Mouse (Mus musculus): ENCODE data around the gene Polr2l.

Polr2l gene

DNA sequence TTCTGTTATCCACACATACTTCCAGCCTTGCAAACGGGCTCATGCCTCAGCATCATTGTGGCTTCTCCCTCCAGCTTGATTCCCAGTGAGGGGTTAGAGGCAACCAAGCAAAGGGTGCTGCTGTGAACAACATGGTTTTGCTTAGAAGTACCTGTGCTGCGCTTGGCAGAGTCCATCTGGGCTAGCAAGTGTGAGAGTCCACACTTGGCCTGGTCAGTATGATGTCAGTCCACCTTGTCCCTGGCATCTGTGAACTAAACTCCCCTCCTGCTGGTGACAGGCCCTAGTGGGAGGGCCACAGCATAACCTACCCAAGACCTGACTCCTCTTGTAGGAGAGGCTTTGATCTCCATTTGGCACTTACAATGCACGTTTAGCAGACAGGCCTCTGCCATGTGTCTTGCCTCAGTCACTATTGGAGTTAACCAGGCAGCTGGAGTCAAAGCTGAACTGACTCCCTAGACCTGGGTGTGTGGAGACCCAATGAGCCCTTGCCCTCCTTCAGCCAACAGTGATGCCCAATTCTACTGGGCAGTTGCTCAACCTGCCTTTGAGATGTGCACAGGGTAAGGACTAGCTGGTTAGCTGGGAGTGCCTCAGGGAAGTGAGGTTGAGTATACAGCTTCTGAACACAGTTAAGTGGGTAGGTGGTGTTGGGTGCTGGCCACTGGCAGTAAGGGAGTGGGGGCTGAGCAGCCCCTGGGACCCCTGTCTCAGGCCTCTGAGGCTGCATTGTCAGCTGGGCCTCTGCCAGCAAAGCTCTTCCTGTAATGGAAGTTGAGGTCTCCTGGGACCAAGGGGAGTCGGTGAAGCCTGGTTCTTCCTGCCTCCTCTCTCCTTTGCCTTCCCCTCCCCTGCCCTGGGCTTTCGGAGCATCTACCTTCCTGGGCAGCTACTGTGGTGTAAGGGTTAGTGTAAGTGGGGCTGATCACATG is 9.5 kb upstream of the Polr2l start:
- DNase-seq (ENCODE audit: low spot score in 2 of 2) = no peak

DNA sequence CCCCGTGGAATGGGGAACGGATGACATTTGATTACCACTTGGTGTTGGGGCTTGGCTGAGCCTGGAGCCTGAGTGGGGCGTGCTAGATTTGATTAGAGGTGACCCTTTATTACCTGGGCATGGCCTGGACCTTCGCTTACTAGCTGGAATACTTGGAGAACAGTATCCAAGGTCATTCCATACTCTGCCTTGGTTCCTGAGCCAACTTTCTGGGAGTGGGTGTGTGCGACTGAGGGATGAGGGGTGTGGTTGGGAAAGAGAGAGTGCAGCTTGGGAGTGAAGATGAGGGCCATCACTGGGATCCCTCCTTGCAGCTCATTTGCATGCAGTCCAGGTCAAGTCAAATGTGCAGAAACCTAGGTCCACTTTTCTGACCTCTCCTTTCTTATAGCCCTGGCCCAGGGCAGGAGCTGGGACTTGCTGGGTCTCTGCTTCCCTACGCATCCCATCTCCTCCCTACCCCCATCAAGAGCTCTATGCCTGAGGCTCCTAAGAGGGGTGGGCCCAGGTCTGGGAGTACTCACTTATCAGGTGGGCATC is 8.3 kb upstream of the Polr2l start:
- no peak for DNase-seq (ENCODE audit: low spot score in 2 of 2)

DNA sequence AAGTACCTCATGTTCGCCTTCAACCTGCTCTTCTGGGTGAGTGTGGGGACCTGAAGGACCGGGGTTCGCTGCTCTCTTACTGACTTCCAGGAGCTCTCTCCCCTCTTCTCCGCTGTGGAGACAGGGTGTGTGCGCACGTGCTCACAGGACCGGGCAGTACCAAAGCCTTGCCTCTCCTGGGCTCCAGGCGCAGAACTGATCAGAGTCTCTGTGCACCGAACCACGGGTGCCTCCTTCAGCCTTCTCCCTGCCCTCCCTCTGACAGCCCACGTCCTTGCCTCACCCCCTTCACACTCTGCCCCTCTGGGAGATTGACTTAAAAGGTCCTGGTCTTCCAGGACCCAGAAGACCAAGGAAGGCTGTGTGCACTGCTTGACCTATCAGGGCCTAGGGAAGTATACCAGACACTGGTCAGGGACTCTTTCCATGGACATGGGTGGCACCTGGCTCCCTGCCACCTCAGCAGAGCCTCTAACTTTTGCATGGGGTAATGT is 7.6 kb upstream of the Polr2l start:
- no peak for DNase-seq (ENCODE audit: low spot score in 2 of 2)

DNA sequence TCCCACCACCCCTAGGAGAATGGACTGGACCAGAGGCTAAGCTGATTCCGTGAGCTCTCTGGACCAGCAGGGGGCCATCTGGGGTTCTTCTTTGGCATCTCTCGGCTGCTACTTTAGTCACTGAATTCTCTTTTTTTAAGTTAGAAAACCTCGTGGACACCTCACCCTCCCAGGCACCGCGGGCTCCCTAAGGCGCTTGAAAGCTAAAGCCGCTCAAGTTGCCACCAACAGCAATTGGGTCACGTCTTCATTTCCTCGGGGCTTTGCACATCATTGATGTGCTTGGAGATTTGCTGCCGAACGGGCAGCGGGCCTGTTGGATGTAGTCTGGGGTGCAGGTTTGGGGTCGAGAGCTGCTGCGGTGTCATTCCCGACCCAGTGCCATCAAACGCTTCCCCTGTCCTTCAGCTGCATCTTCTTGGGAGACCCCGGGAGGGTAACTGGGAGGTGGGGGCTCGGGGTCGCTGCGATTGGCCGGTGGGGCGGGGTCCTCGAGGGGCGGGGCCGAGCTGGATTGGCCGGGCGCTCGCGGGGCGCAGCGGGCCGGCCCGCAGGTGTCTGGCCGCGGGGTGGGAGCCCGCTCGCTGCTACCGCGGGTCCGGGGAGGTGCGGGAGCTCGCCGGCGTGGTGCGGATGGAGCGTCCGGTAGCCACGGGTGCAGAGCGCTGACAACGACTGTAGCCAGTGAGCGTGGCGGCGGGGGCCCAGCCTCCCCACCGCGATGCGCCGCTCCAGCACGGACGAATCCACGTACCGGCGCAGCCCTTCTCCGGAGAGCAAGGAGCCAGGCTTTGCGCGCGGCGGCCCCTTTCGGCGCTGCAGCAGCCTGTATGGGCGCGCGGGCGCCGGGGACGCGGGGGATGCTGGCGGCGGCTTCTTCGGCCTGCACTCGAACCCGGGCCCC is 6.8 kb upstream of the Polr2l start:
- peak in 1 of 2 experiments; percentile 60 for DNase-seq (ENCODE audit: low spot score in 2 of 2)

DNA sequence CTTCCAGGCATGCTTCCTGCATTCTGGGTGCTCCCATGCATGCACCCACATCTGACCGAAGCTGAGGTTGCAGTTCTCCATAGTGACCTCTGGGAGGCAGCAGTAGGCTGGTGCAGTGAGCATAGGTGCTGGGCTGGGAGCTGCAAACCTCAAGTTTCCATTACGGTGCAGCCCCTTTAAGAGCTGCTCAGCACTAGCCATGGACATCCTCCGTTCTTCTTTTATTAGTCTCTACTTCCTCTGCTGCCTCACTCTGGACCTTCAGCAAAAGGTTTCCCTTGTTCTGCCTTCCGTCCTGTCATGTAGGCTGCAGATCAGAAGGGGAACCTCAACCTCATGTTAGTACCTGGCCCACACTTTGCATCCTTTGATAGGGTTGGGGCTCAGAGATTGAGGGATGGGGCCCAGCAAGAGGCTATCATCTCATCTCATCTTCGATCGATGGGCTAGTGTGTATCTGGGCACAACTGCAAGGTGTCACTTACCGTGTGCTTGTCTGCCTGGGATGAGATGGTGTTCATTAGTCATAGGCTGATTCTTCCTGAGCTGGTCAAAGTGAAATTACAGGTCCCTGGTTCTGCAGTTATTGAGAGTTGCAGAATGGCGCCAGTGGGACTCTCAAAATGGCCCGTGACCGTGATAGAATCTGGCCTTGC is 6.0 kb upstream of the Polr2l start:
- DNase-seq (ENCODE audit: low spot score in 2 of 2) = peak; percentile 64 to 78

DNA sequence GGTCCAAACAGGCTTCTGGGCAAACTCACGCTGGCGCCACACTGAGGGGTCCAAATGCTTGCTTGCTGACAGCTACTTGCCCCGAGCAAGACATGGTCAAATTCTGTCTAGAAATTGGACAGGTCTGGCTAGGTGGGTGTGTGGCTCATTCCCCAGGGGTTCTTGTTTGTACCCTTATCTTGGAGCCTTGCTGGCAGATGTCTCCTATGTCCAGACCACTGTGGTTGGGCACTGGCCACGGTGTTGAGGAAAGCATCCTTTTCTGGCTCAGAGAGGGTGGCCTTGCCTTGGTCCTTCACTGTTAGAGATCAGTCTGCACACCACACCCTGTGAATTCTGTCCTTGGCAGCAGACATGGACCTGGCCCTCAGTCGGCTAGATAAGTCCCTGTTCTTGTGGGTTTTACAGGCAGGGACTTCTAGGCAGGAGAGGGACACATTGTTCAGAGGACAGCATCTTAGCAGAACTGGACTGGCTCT is 3.4 kb upstream of the Polr2l start:
- DNase-seq (ENCODE audit: low spot score in 2 of 2) = no peak

DNA sequence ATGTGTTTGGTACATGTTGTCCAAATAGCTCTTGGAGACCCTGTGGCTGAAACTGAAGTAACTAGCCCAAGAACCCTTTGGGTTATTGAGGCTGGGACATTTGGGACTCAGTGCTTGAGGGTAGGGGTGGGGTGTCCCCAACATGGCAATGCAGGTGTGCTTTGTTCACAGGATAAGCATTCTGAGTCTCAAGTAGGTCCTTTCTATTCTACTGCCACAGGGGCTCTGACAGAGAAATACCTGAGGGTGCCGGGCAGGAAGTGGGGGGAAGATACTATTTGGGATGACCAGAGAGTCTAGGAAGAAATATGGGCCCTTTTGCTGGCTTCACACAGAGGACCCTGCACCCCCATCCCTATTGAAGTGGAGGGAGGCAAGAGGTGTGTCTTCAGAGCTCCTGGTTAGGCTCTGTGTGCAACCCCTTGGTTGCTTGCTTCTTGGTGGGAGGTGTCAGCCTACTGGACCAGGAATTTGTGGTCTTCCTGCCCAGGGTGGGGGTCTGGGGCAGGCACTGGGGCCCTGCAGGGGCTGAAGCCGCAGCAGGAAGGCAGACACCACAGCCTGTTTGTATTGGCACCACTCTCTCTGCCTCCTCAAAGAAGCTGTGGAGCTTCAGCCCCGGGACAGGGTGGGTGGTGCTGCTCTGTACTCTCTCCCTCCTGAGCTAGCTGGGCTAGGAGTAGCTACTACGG is 2.8 kb upstream of the Polr2l start:
- no peak for DNase-seq (ENCODE audit: low spot score in 2 of 2)

DNA sequence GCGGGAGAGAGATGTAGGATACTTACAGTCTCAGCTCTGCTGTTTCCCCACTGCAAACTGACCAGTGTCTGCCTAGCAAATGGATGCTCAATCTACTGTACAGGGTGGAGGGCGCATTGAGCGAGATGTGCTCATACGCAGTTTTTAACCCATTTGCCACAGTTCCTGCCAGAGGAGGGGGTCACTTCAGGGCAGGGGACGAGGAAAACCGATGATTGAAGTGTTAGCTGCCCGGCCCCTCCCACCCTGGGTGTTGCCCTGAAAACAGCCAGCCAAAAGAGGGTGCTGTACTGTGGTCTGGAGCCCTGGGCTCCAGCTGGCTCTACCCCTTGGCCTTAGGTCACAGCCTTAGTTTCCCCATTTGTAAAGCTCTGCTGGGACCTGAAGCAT is 2.0 kb upstream of the Polr2l start:
- DNase-seq (ENCODE audit: low spot score in 2 of 2) = no peak

DNA sequence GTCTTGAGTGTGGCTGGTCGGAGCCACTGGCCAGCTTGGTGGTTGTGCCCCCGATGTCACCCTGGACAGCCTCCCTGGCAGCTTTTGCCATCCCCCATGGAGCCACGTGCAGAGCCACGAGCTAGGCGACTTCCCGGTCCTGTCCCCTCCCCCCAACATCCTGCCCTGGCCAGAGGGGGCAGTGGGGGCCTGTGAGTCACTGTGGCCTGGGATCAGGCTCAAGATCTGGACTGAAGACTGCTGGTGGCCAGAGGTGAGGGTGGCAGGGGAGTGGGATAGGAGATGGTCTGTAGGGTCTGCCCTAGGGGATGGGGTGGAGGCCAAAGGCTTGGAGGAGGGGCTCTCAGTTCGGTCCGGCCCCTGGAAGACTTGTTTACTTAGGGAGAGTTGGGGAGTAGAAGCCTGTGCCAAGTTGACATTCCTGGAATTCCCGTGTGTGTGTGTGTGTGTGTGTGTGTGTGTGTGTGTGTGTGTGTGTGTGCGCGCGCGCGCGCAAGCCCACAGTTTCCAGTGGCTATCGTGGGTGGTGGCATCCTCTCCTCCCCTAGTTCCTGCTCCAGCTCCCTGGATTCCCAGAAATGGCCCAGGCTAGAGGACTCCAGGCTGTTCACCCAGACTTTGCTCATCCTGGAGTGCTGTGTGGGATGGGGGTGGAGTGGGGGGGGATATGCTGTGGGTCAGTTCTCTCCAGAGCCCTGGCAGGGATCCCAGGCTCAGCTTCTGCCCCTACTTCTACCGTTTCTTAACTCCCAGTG is 1.5 kb upstream of the Polr2l start:
- peak in 1 of 2 experiments; percentile 44 for DNase-seq (ENCODE audit: low spot score in 2 of 2)

DNA sequence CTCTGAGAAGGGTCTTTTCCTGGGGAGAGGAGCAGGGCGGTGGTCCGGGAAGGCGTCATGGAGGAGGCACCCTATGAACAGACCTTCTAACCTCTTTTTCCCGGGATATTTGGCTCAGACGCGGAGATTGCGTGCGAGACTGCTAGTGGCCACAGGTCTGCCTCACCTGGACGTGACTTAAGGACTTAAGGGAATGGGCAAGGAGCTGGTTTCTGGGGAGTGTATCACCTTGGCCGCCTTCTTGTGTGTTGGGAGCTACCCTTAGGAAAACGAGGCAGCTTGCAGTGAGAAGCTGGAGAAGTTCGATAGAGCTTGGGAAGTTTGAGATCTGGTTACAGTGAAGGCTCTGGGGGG is 850 bp upstream of the Polr2l start:
- DNase-seq (ENCODE audit: low spot score in 2 of 2) = no peak

DNA sequence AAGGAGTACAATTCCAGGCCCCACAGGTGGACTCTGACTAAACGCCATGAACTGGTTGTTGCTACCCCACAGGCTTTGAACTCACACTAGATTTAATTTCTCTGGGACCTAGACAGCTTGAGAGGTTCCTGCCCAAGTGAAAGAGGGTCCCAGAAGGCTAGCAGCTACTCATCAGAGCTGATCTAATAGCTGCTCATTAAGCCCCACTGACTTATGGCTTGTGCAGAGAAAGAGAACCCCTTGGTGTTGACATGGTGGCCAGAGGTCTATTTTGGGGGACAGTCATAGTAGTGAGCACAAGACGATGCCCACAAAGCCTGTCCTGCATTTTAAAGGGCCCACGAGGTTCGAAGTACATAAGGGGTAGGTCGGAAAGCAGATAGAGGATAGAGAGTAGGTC is 772 bp downstream of the Polr2l start:
- DNase-seq (ENCODE audit: low spot score in 2 of 2) = no peak

DNA sequence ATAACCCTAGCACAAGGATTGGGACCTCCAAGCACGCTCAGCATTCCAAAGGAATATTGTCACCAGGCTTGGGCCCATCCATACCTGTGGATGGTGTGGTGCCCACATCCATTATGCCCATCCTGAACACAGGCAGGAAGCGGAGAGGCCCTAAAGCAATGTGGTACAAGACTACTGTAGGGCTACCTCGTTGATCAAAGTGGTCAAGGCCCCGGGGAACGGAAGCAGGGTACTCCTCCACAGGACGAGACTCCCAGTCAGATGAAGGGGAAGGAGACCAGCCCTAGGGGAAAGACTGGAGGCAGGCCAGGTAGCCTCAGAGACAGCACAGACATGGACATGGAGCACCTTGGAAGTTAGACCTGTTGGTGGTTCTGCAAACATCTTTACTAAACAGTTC is 2.2 kb downstream of the Polr2l start:
- no peak for DNase-seq (ENCODE audit: low spot score in 2 of 2)

DNA sequence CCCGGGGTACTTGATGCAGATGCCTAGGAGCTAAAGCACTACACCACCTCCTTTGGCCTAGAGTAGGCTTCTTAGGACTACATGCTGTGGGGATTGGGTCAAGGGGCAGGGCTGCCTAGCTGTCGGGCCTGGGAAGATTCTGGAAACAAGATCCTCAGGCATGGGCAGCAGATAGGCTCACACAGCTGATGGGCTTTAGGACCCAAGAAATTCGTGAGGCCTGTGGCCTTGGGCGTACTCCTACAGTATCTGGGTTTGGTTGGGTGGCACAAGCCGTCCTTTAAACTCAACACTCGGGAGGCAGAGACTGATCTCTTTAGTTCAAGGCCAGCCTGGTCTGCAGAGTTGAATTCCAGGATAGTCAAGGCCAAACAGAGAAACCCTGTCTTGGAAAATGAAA is 2.7 kb downstream of the Polr2l start:
- DNase-seq (ENCODE audit: low spot score in 2 of 2) = no peak

DNA sequence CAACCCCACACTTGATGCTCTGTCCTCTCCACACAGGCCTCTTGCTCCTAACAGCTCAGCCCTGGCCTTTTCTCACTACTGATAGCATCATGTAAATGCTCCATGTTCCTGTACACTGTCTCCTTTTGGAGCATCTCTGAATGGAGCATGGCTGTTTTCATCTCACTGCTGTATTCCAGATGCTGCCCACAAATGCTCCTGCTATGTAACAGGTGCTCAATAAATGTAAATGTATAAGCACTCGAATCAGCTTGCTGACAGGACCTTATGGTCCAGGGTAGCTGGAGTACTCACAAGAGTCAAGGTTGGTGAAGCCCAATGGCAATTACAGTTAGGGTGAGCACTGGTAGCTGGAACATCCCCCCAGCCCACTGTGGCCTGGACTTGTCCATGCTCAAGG is 3.7 kb downstream of the Polr2l start:
- no peak for DNase-seq (ENCODE audit: low spot score in 2 of 2)

DNA sequence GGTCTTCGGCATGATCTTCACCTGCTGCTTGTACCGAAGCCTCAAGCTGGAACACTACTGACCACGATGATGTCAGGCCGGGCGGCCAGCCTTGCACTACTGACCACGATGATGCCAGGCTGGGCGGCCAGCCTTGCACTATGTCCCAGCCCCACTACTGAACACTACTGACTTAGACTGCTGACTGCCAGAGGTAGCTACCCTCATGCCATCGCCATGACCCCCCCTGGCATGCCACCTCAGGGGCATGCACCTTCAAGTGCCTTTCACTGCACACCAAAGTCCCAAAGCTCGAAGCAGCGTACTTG is 4.3 kb downstream of the Polr2l start:
- no peak for DNase-seq (ENCODE audit: low spot score in 2 of 2)

DNA sequence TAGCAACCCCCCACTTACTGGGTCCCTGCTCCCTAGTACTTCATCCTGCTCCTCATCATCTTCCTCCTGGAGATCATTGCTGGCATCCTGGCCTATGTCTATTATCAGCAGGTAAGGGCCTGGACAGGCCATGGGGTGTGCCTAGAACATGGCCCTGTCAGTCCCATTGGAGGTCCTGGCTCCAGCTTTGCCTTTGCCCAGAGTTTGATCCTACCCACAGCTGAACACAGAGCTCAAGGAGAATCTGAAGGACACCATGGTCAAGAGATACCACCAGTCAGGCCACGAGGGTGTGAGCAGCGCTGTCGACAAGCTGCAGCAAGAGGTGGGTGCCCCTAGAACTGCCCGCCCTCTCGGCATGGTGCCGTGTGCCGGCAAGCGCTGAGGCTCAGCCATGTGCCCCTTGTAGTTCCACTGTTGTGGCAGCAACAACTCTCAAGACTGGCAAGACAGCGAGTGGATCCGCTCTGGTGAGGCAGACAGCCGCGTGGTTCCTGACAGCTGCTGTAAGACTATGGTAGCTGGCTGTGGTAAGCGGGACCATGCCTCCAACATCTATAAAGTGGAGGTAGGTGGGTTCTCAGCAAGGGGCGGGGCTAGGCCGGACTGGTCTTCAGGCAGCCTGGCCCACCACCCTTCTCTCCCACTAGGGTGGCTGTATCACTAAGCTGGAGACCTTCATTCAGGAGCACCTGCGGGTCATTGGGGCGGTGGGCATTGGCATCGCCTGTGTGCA is 4.9 kb downstream of the Polr2l start:
- no peak for DNase-seq (ENCODE audit: low spot score in 2 of 2)

DNA sequence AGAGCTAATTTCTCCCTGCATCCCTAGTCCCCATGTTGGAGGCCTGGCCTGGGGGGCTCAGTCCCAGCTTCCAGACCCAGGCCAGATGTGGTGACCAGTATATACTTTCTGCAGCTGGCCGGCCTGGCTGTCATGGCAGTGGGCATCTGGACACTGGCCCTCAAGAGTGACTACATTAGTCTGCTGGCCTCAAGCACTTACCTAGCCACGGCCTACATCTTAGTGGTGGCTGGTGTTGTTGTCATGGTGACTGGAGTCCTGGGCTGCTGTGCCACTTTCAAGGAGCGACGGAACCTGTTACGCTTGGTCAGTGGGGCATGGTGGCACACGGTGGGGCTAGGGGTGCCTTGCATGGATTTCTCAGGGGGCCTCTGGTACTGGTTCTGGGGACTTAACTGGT is 5.6 kb downstream of the Polr2l start:
- DNase-seq (ENCODE audit: low spot score in 2 of 2) = no peak

DNA sequence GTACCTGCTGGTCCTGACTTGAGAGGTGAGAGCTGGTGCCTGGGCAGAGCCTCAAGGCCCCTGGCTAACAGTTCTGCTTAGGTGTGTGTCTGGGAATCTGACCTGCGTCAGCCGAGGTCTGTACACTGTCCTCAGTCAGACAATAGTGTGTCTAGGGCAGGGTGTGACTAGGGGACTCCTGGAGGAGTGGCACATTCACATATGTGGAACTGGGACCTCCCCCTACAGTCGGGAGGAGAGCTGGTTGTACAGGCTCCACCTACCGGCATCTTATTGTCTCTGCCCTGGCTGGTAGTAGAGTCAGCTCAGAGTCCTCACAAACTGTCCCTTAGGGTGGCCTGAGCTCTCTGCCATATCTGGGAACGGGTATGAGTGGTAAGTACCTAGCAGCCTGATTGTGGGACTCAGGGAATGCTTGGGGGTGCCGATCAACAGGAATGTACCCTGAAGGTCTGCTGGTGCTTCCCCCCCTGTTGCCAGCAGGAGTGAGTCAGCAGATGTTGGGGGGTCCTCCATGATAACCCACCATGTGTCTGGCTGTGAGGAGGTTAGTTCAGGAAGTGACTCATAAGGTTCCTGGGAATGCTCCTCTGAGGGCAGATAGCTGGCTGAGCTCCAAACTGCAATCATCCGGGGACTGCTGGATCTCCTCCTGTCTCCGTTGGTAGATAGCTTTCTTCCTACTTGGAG is 6.3 kb downstream of the Polr2l start:
- DNase-seq (ENCODE audit: low spot score in 2 of 2) = peak in 1 of 2 experiments; percentile 63

DNA sequence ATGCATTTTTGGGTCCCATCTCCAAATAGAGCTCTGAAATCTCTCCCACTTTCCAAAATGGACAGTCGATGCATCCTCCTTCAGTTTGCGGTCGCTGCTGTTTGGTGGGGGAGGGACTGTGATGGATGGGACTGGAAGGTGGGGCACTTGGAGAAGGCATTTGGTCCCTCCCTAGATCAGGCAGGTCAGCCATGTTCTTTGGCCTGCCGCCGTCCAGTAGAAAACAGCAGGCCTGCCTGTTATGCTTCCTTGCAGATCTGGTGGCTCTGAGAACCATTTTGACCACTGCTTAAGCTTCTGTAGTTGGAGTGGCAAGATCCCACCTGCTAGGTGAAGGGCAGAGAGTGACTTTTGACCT is 6.8 kb downstream of the Polr2l start:
- no peak for DNase-seq (ENCODE audit: low spot score in 2 of 2)

Data from frontal cortex, postnatal 36 days (tissue).